Mouse (Mus musculus) brain, embryonic 14.5 days (tissue): ENCODE measurements around the gene Taf15.

Source experiments
- CTCF ChIP-seq: fragments of 200-500 bp; IDR thresholded peaks from 2 replicates; pipeline ENCODE4 v1.5.1; 2012; ENCODE audit warnings: inconsistent platforms, mild to moderate bottlenecking, moderate library complexity, borderline replicate concordance; ENCODE audit not compliant: insufficient read depth, insufficient read length; ENCODE audit errors: extremely low read depth
- POLR2A ChIP-seq: fragments of 200-500 bp; IDR thresholded peaks from 2 replicates; pipeline ENCODE4 v1.6.1; 2012; ENCODE audit warnings: mild to moderate bottlenecking, inconsistent platforms, borderline replicate concordance; ENCODE audit not compliant: poor library complexity, insufficient read depth, insufficient read length, severe bottlenecking; ENCODE audit errors: extremely low read depth

GRCm38 (mm10) chr11:83449298-83449697, 23.6 kb upstream of the Taf15 start:
- TF ChIP-seq CTCF (no peak), POLR2A (no peak)
